Mouse (Mus musculus): ENCODE measurements around the gene Gng5.

Gene Gng5

DNA sequence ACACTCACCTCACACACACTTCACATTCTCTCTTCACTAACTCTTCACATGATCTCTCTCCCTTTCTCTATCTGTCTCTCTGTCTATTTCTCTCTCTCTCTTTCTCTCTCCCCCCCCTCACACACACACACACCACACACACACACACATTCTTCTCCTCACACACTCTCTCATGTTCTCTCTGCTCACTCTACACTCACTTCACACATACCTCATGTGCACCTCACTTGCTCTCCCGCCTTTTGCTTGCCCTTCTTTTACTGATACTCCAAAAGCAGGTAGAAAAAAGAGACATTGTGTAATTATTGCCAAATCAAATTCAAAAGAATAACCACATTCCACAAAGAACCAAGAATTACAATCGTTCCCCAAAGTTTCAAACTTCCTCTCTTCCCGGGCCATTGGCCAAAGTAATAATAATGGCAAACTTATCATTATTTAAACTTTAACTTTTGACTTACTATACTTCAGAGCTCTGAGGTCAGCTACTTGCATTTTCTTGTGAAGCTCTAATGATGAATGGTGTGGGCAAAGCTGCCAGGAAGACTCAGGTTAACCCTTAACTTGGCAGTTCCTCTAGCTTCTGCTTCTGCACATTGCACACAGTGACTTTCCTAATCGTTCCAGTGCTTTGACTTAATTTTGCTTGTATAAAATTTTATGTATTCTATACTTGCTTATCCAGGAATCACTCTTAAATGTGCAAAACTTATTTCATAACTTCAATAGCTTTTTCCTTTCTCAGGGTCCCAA lies 41.1 kb downstream of the Gng5 start:
- no peak for DNase-seq (ENCODE audit: low spot score)

DNA sequence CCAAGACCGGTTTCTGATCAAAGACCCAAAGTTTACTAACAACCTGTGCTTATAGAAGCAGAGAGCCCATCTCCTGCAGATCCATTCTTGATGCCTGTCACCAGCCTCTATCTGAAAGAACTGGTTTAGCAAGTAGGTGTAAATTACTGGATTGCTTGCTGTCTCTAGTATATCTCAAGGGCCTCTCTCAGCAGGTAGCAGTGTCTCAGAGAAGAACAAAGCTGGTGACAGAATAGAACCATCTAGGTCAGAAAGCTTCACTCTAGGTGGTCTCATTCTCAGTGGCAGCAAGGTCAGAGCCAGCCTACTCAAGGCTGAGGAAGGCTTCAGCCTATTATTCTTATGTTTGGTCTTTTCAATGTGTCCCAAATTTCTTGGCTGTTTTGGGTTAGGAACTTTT lies 44.0 kb downstream of the Gng5 start:
- DNase-seq (ENCODE audit: low spot score), result no peak

GRCm38 (mm10) chr3:146554816-146555215 lies 55.2 kb downstream of the Gng5 start:
- no peak for DNase-seq (ENCODE audit: low spot score)

All from yolk sac, embryonic 10.5 days (tissue).